Mouse (Mus musculus) heart, embryonic 16.5 days (tissue): ENCODE measurements around the gene Helq. TPM values are rescaled to one million over a fixed set of nuclear protein-coding genes. Genes with fewer than 3 reads are reported as not detected.

Source experiments
- ATAC-seq: fragments of 200-750 bp; cut with Nextera tagmentation; replicated peaks from 2 replicates; pipeline ENCODE4 v1.8.0; 2017; ENCODE audit warnings: moderate number of reproducible peaks; ENCODE audit not compliant: insufficient read depth, low FRiP score; ENCODE audit errors: extremely low read depth
- H3K27ac ChIP-seq: fragments of 300-500 bp; sonication (generic); 2 replicates; pipeline ENCODE4 v1.5.1; 2014; ENCODE audit warnings: mild to moderate bottlenecking, low read length, control low read depth, moderate library complexity
- H3K27me3 ChIP-seq: fragments of 300-500 bp; sonication (generic); 2 replicates; pipeline ENCODE4 v1.6.1; 2014; ENCODE audit warnings: low read length, mixed read lengths; ENCODE audit not compliant: control insufficient read depth, insufficient read depth
- H3K36me3 ChIP-seq: fragments of 300-500 bp; sonication (generic); 2 replicates; pipeline ENCODE4 v1.6.1; 2014; ENCODE audit not compliant: control insufficient read depth, insufficient read depth
- H3K4me1 ChIP-seq: fragments of 300-500 bp; sonication (generic); 2 replicates; pipeline ENCODE4 v1.6.1; 2014; ENCODE audit warnings: low read length, mixed read lengths; ENCODE audit not compliant: control insufficient read depth, insufficient read depth
- H3K4me2 ChIP-seq: fragments of 300-500 bp; sonication (generic); 2 replicates; pipeline ENCODE4 v1.6.1; 2014; ENCODE audit warnings: low read depth, mild to moderate bottlenecking, control low read depth, low read length
- H3K4me3 ChIP-seq: fragments of 300-500 bp; sonication (generic); 2 replicates; pipeline ENCODE4 v1.5.1; 2014; ENCODE audit warnings: mild to moderate bottlenecking, control low read depth, low read length
- H3K9ac ChIP-seq: fragments of 300-500 bp; sonication (generic); 2 replicates; pipeline ENCODE4 v1.6.1; 2014; ENCODE audit warnings: low read length, control low read depth
- H3K9me3 ChIP-seq: fragments of 300-500 bp; sonication (generic); replicated peaks from 2 replicates; pipeline ENCODE4 v1.6.1; 2016; ENCODE audit warnings: low read length; ENCODE audit not compliant: control insufficient read depth
- WGBS: fragments of 180-500 bp; shearing (Covaris S2); extraction: QIAGEN DNeasy Blood & Tissue Kit; methylation state at CpG from one replicate; pipeline ENCODE4 v1.1.7; 2014; 5-methylcytosine and 5-hydroxymethylcytosine counted together
- polyA plus RNA-seq: library from polyadenylated mRNA; unstranded; fragments of >200 nt; fragmentation: Nextera tagmentation; extraction: Ambion mirVana; gene quantifications from 2 replicates; pipeline ENCODE4 v1.2.1, GENCODE M21; 2015

Helq gene
- polyA plus RNA-seq, 1 experiment from 2014 or later, result 8.7 TPM

- no peak overlapping the region for H3K9ac ChIP-seq
- no peaks in the 10 kb centered on the region for H3K4me1 ChIP-seq
- ATAC-seq, result no peak
- no peak overlapping the region for H3K4me2 ChIP-seq
- H3K36me3 ChIP-seq, result peaks cover 9% of the 10 kb centered on the region
- H3K4me3 ChIP-seq, result no peak overlapping the region
- no peaks in the 10 kb centered on the region for H3K9me3 ChIP-seq
- WGBS, result 65% methylated on average over 4 of the region's 4 CpGs
- no peaks in the 10 kb centered on the region for H3K27me3 ChIP-seq
- no peak overlapping the region for H3K27ac ChIP-seq
Measured at GRCm38 (mm10) chr5:100818341-100818740, 19.9 kb upstream of the Helq start.

GRCm38 (mm10) chr5:100794084-100794483 lies 4.3 kb downstream of the Helq start:
- Histone ChIP-seq H3K27me3 (no peaks in the 10 kb centered on the region), H3K36me3 (peaks cover 14% of the 10 kb centered on the region), H3K4me3 (no peak overlapping the region), H3K4me2 (no peak overlapping the region), H3K9ac (no peak overlapping the region), H3K27ac (no peak overlapping the region), H3K9me3 (no peaks in the 10 kb centered on the region), H3K4me1 (peaks cover 4% of the 10 kb centered on the region; the same call in 1 of the 2 replicates)
- WGBS, result 79% methylated on average over 5 of the region's 5 CpGs
- ATAC-seq, result no peak

GRCm38 (mm10) chr5:100792261-100792660 lies 6.1 kb downstream of the Helq start:
- H3K36me3 ChIP-seq, result peaks cover 22% of the 10 kb centered on the region
- no peak for ATAC-seq
- no peaks in the 10 kb centered on the region for H3K9me3 ChIP-seq

GRCm38 (mm10) chr5:100787527-100787926 lies 10.9 kb downstream of the Helq start:
- Histone ChIP-seq H3K4me2 (no peak overlapping the region), H3K27ac (no peak overlapping the region), H3K9me3 (no peaks in the 10 kb centered on the region), H3K4me3 (no peak overlapping the region), H3K36me3 (peaks cover 36% of the 10 kb centered on the region), H3K27me3 (no peaks in the 10 kb centered on the region), H3K4me1 (no peaks in the 10 kb centered on the region), H3K9ac (no peak overlapping the region)
- 89% methylated on average over 9 of the region's 9 CpGs for WGBS
- ATAC-seq, result no peak

More at GRCm38 (mm10) chr5:100792261-100792660, 6.1 kb downstream of the Helq start:
- WGBS, result 89% methylated on average over 7 of the region's 7 CpGs
- no peaks in the 10 kb centered on the region for H3K4me1 ChIP-seq
- no peak overlapping the region for H3K4me3 ChIP-seq
- no peak overlapping the region for H3K27ac ChIP-seq
- no peak overlapping the region for H3K9ac ChIP-seq
- H3K27me3 ChIP-seq, result no peaks in the 10 kb centered on the region
- no peak overlapping the region for H3K4me2 ChIP-seq

GRCm38 (mm10) chr5:100779002-100779401 lies 19.4 kb downstream of the Helq start:
- no peak overlapping the region for H3K4me3 ChIP-seq
- no peaks in the 10 kb centered on the region for H3K9me3 ChIP-seq
- WGBS, result 93% methylated on average over 13 of the region's 13 CpGs
- peaks cover 27% of the 10 kb centered on the region for H3K36me3 ChIP-seq
- no peak overlapping the region for H3K4me2 ChIP-seq
- no peaks in the 10 kb centered on the region for H3K27me3 ChIP-seq
- H3K27ac ChIP-seq, result no peak overlapping the region
- no peak overlapping the region for H3K9ac ChIP-seq
- no peak for ATAC-seq
- H3K4me1 ChIP-seq, result peaks cover 12% of the 10 kb centered on the region

GRCm38 (mm10) chr5:100776900-100777299 lies 21.5 kb downstream of the Helq start:
- H3K9ac ChIP-seq, result no peak overlapping the region
- no peak overlapping the region for H3K4me2 ChIP-seq
- no peak overlapping the region for H3K4me3 ChIP-seq
- no peaks in the 10 kb centered on the region for H3K9me3 ChIP-seq
- H3K4me1 ChIP-seq, result peaks cover 12% of the 10 kb centered on the region
- no peak for ATAC-seq
- no peaks in the 10 kb centered on the region for H3K27me3 ChIP-seq
- no peak overlapping the region for H3K27ac ChIP-seq
- 60% methylated on average over 5 of the region's 5 CpGs for WGBS
- peaks cover 22% of the 10 kb centered on the region for H3K36me3 ChIP-seq

- Histone ChIP-seq H3K9me3 (no peaks in the 10 kb centered on the region), H3K36me3 (peaks cover 20% of the 10 kb centered on the region), H3K27me3 (no peaks in the 10 kb centered on the region), H3K27ac (no peak overlapping the region), H3K9ac (no peak overlapping the region), H3K4me3 (no peak overlapping the region), H3K4me1 (peaks cover 12% of the 10 kb centered on the region), H3K4me2 (no peak overlapping the region)
- WGBS, result 66% methylated on average over 13 of the region's 13 CpGs
- no peak for ATAC-seq
Measured at GRCm38 (mm10) chr5:100775778-100776404, 22.5 kb downstream of the Helq start.

GRCm38 (mm10) chr5:100771575-100771974 lies 26.8 kb downstream of the Helq start:
- WGBS, result 85% methylated on average over 4 of the region's 4 CpGs
- Histone ChIP-seq H3K4me1 (peaks cover 8% of the 10 kb centered on the region), H3K27ac (no peak overlapping the region), H3K9me3 (no peaks in the 10 kb centered on the region), H3K9ac (no peak overlapping the region), H3K4me2 (no peak overlapping the region), H3K4me3 (no peak overlapping the region), H3K27me3 (no peaks in the 10 kb centered on the region), H3K36me3 (peaks cover 30% of the 10 kb centered on the region)
- ATAC-seq, result no peak

- Histone ChIP-seq H3K9me3 (no peaks in the 10 kb centered on the region), H3K27ac (no peak overlapping the region), H3K9ac (no peak overlapping the region), H3K36me3 (peaks cover 38% of the 10 kb centered on the region), H3K4me1 (no peaks in the 10 kb centered on the region), H3K4me2 (no peak overlapping the region), H3K27me3 (no peaks in the 10 kb centered on the region), H3K4me3 (no peak overlapping the region)
- WGBS, result 91% methylated on average over 7 of the region's 7 CpGs
- no peak for ATAC-seq
Measured at GRCm38 (mm10) chr5:100766026-100766425, 32.4 kb downstream of the Helq start.
